8 mouse cellular contexts compared by ENCODE assay signal in the genomic region with DNA sequence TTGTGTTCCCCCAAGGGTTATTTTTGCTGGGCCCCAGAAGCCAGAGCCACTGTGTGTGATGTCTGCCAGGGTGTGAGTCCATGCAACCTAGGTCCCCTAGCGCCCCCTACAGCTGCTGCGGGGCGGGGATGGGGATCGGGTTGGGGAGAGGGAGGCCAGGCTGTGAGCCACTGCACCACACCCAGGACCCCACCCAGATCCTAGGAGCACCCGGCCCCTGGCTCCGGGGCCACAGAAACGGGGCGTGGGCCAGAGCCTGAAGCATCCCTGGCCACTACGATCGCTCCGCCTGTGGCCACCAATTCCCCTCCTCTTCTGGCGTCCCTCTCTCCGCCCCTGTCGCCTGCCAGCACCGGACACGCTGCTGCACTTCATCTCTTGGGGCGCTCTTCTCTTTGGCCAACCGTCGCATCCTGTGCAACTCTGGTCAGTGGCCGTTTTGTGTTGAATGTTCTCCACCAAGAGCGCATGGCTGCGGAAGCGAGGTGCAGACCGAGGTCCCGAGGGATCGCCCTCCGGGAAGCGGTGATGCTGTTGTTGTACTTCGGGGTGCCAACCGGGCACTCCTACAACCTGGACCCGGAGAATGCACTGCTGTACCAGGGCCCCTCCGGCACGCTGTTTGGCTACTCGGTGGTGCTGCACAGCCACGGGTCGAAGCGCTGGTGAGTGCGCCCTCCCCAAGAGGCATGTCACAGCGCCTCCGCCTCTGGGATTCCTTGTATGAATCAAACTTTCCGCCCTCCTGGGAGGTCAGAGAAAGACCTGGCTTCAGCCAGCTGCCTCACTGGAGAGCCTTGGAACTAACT. TPM values are rescaled to one million over a fixed set of nuclear protein-coding genes. Genes with fewer than 3 reads are reported as not detected.
DNase-seq lines count a peak whose midpoint lies in the region; ATAC-seq and TF ChIP-seq lines count a peak whose summit lies in the region.

A gene (plus strand): TSS at position 235 of the 809 bp plus-strand sequence.

- TF ChIP-seq RAD21 in CH12.LX (IDR thresholded peaks at IDR 0.05; ENCODE audit: low read depth, low read length): peak; percentile 86

- TF ChIP-seq CTCF in CH12.LX (conservative IDR thresholded peaks at IDR 0.05 in 1 of 2, IDR thresholded peaks at IDR 0.05 in 1 of 2; ENCODE audit: low read depth in 2 of 2, low read length in 2 of 2): peak; percentile 12 to 73; a peak in 2 of 4 replicates
- peak; percentile 37 for TF ChIP-seq CTCF in heart, postnatal 0 days (IDR thresholded peaks at IDR 0.05; ENCODE audit: low read depth)

- peak; percentile 48; the same call in 1 of the 2 replicates for TF ChIP-seq EP300 in CH12.LX (IDR thresholded peaks at IDR 0.05; ENCODE audit: low read length)
- no peak for TF ChIP-seq EP300 in heart, postnatal 0 days (IDR thresholded peaks at IDR 0.05; ENCODE audit: low read depth)

- in situ Hi-C loops in CH12.LX (cut with MboI; ENCODE audit: low pct_ligation_motif_present, low pct_unique_long_range_greater_than_20kb, low sequenced_read_pairs): loop anchor here (5.0 kb wide), 3 partner anchors 118 to 293 kb away; no protein-coding TSS in a partner anchor

- peak; percentile 89 for ATAC-seq in cerebellum, adult (ENCODE audit: insufficient number of reproducible peaks, low FRiP score, low TSS enrichment)
- ATAC-seq in forebrain, embryonic 13.5 days: peak; percentile 87
- ATAC-seq in heart, postnatal 0 days (ENCODE audit: insufficient read depth, low read depth): peak; percentile 76
- peak; percentile 84 for ATAC-seq in liver, embryonic 15.5 days (ENCODE audit: insufficient read depth)
- ATAC-seq in stomach, embryonic 15.5 days (ENCODE audit: insufficient read depth, low FRiP score, low read depth): peak; percentile 88

- peak within 1 kb of the TSS; percentile 92 for H3K4me2 ChIP-seq in CH12.LX (ENCODE audit: insufficient read depth, low read depth, poor library complexity, severe bottlenecking)
- H3K4me2 ChIP-seq in forebrain, embryonic 13.5 days: peak within 1 kb of the TSS; percentile 90
- H3K4me2 ChIP-seq in heart, postnatal 0 days (ENCODE audit: low read depth, low read length): peak within 1 kb of the TSS; percentile 81
- peak within 1 kb of the TSS; percentile 68 for H3K4me2 ChIP-seq in liver, embryonic 15.5 days
- peak within 1 kb of the TSS; percentile 86 for H3K4me2 ChIP-seq in stomach, embryonic 15.5 days

- TF ChIP-seq POLR2A in CH12.LX (IDR thresholded peaks at IDR 0.05; ENCODE audit: low read depth, low read length): peak; percentile 54; the same call in 1 of the 2 replicates

- H3K27ac ChIP-seq in CH12.LX (ENCODE audit: insufficient read depth, low read depth): peak within 1 kb of the TSS; percentile 97
- no peak within 1 kb of the TSS for H3K27ac ChIP-seq in forebrain, embryonic 13.5 days
- H3K27ac ChIP-seq in heart, postnatal 0 days (ENCODE audit: low read depth): peak within 1 kb of the TSS; percentile 19; the same call in 1 of the 2 replicates
- peak within 1 kb of the TSS; percentile 97 for H3K27ac ChIP-seq in liver, embryonic 15.5 days (replicated peaks)
- H3K27ac ChIP-seq in stomach, embryonic 15.5 days: peak within 1 kb of the TSS; percentile 46

- H3K36me3 ChIP-seq in CH12.LX (replicated peaks in 1 of 2; ENCODE audit: control insufficient read depth in 1 of 2, insufficient read depth in 1 of 2, low read length in 1 of 2): no peaks in the 10 kb centered on the region
- no peaks in the 10 kb centered on the region for H3K36me3 ChIP-seq in forebrain, embryonic 13.5 days (ENCODE audit: poor library complexity, severe bottlenecking)
- H3K36me3 ChIP-seq in heart, postnatal 0 days (replicated peaks; ENCODE audit: control insufficient read depth, insufficient read depth, low read length): no peaks in the 10 kb centered on the region
- H3K36me3 ChIP-seq in liver, embryonic 15.5 days (replicated peaks): no peaks in the 10 kb centered on the region; the same call in 1 of the 2 replicates
- H3K36me3 ChIP-seq in stomach, embryonic 15.5 days: no peaks in the 10 kb centered on the region

- no peaks in the 10 kb centered on the region for H3K9me3 ChIP-seq in CH12.LX (replicated peaks; ENCODE audit: low read length)
- H3K9me3 ChIP-seq in forebrain, embryonic 13.5 days (replicated peaks): no peaks in the 10 kb centered on the region
- H3K9me3 ChIP-seq in heart, postnatal 0 days (replicated peaks; ENCODE audit: control insufficient read depth, low read length): no peaks in the 10 kb centered on the region
- H3K9me3 ChIP-seq in liver, embryonic 15.5 days (replicated peaks): no peaks in the 10 kb centered on the region
- H3K9me3 ChIP-seq in stomach, embryonic 15.5 days: no peaks in the 10 kb centered on the region

- peak within 1 kb of the TSS; percentile 93 for H3K9ac ChIP-seq in CH12.LX (ENCODE audit: insufficient read depth, low read depth)
- peak within 1 kb of the TSS; percentile 68 for H3K9ac ChIP-seq in forebrain, embryonic 13.5 days
- peak within 1 kb of the TSS; percentile 47; the same call in 1 of the 2 replicates for H3K9ac ChIP-seq in heart, postnatal 0 days (replicated peaks; ENCODE audit: low read depth, low read length)
- H3K9ac ChIP-seq in liver, embryonic 15.5 days: peak within 1 kb of the TSS; percentile 92
- peak within 1 kb of the TSS; percentile 25 for H3K9ac ChIP-seq in stomach, embryonic 15.5 days

- H3K27me3 ChIP-seq in CH12.LX (replicated peaks): no peaks in the 10 kb centered on the region
- peaks cover 11% of the 10 kb centered on the region; the same call in 1 of the 2 replicates for H3K27me3 ChIP-seq in forebrain, embryonic 13.5 days
- H3K27me3 ChIP-seq in heart, postnatal 0 days (ENCODE audit: control insufficient read depth, insufficient read depth, low read length): peaks cover 7% of the 10 kb centered on the region; the same call in 1 of the 2 replicates
- no peaks in the 10 kb centered on the region for H3K27me3 ChIP-seq in liver, embryonic 15.5 days
- peaks cover 6% of the 10 kb centered on the region; the same call in 1 of the 2 replicates for H3K27me3 ChIP-seq in stomach, embryonic 15.5 days (replicated peaks)

- H3K79me2 ChIP-seq in CH12.LX (replicated peaks; ENCODE audit: control insufficient read depth, extremely low read depth, insufficient read depth, poor library complexity, severe bottlenecking): peaks cover 42% of the 10 kb centered on the region

- peak; percentile 97 for DNase-seq in CH12.LX (ENCODE audit: extremely low read depth)
- DNase-seq in heart, postnatal 0 days (ENCODE audit: low spot score): peak; percentile 26
- peak; percentile 7 to 49 for DNase-seq in kidney, postnatal 36 days
- DNase-seq in neural tube, embryonic 10.5 days (ENCODE audit: extremely low spot score, low spot score): peak; percentile 82

- WGBS in forebrain, embryonic 13.5 days: under 1% methylated on average over 37 of the region's 41 CpGs
- whole genome bisulfite sequencing in heart, postnatal 0 days: under 1% methylated on average over 38 of the region's 41 CpGs
- WGBS in liver, embryonic 15.5 days (ENCODE audit: insufficient replicate concordance): under 1% methylated on average over 41 of the region's 41 CpGs
- WGBS in stomach, embryonic 15.5 days: 1% methylated on average over 41 of the region's 41 CpGs

- H3K4me3 ChIP-seq in CH12.LX (replicated peaks in 1 of 3; ENCODE audit: low read depth in 2 of 3, low read length in 2 of 3, poor library complexity in 1 of 3): peak within 1 kb of the TSS; percentile 73 to 98 (median 88)
- peak within 1 kb of the TSS; percentile 52 for H3K4me3 ChIP-seq in forebrain, embryonic 13.5 days
- peak within 1 kb of the TSS; percentile 52 for H3K4me3 ChIP-seq in heart, postnatal 0 days (ENCODE audit: low read depth, low read length)
- peak within 1 kb of the TSS; percentile 78 for H3K4me3 ChIP-seq in liver, embryonic 15.5 days (replicated peaks)
- H3K4me3 ChIP-seq in stomach, embryonic 15.5 days (replicated peaks): peak within 1 kb of the TSS; percentile 47

- H3K4me1 ChIP-seq in CH12.LX (ENCODE audit: control insufficient read depth in 1 of 2, insufficient read depth in 2 of 2): peaks cover 6 to 43% of the 10 kb centered on the region in 2 experiments
- H3K4me1 ChIP-seq in forebrain, embryonic 13.5 days: peaks cover 15% of the 10 kb centered on the region
- peaks cover 4% of the 10 kb centered on the region; the same call in 1 of the 2 replicates for H3K4me1 ChIP-seq in heart, postnatal 0 days (ENCODE audit: control insufficient read depth, insufficient read depth)
- H3K4me1 ChIP-seq in liver, embryonic 15.5 days (replicated peaks): peaks cover 55% of the 10 kb centered on the region
- H3K4me1 ChIP-seq in stomach, embryonic 15.5 days: 0 out of 2 replicates have a peak, but pooled peaks cover 3% of the 10 kb centered on the region

- dilution Hi-C loops in CH12.LX (cut with MboI; ENCODE audit: extremely low pct_ligation_motif_present, extremely low pct_unique_long_range_greater_than_20kb, low sequenced_read_pairs): no loop called here

TF ChIP-seq in CH12.LX, 34 proteins besides CTCF, POLR2A, EP300 and RAD21 (continues in another document):
- TF ChIP-seq USF2 (conservative IDR thresholded peaks at IDR 0.05; ENCODE audit: low read depth, low read length): no peak
- no peak; the same call in 1 of the 2 replicates for TF ChIP-seq NELFE (IDR thresholded peaks at IDR 0.05; ENCODE audit: low read depth, low read length)
- peak; percentile 42 for TF ChIP-seq SIN3A (IDR thresholded peaks at IDR 0.05; ENCODE audit: low read length)
- peak; percentile 7; the same call in 1 of the 2 replicates for TF ChIP-seq ZNF384 (IDR thresholded peaks at IDR 0.05; ENCODE audit: low read depth, low read length)
- TF ChIP-seq MAX (IDR thresholded peaks at IDR 0.05; ENCODE audit: low read length): peak; percentile 73
- peak; percentile 34; the same call in 1 of the 2 replicates for TF ChIP-seq CHD2 (IDR thresholded peaks at IDR 0.05; ENCODE audit: low read length)
- peak; percentile 56 for TF ChIP-seq CHD1 (IDR thresholded peaks at IDR 0.05; ENCODE audit: low read depth, low read length)
- TF ChIP-seq ZMIZ1 (IDR thresholded peaks at IDR 0.05; ENCODE audit: low read depth, low read length): peak; percentile 83
- peak; percentile 51; the same call in 1 of the 2 replicates for TF ChIP-seq JUN (IDR thresholded peaks at IDR 0.05; ENCODE audit: insufficient read depth, low read depth, low read length)
- peak; percentile 95; the same call in 1 of the 2 replicates for TF ChIP-seq MEF2A (IDR thresholded peaks at IDR 0.05; ENCODE audit: borderline replicate concordance, low read depth, low read length)
- peak; percentile 41; the same call in 1 of the 2 replicates for TF ChIP-seq ZC3H11A (IDR thresholded peaks at IDR 0.05; ENCODE audit: low read depth, low read length)

RNA-seq across cellular contexts. Expression of the gene that starts here (rescaled TPM):
- total RNA-seq in CH12.LX (2012; rRNA removed): 79.3 and 80.0 TPM in 2 replicates
- 54.3 and 55.7 TPM in 2 replicates for total RNA-seq in CH12.LX (2014; rRNA removed)
- 44.7 and 51.2 TPM in 2 replicates for polyA plus RNA-seq in CH12.LX (2012; ENCODE audit: insufficient read length, low read depth)
- polyA plus RNA-seq in forebrain, embryonic 13.5 days (2015; fragmentation: Nextera tagmentation; extraction: Ambion mirVana): 2.6 and 3.1 TPM in 2 replicates
- 1.1 and 2.1 TPM in 2 replicates for total RNA-seq in heart, postnatal 0 days (2014; rRNA removed; ENCODE audit: low replicate concordance)
- polyA plus RNA-seq in heart, postnatal 0 days (2015; fragmentation: Nextera tagmentation; extraction: Ambion mirVana): 0.70 and 0.71 TPM in 2 replicates
- 27.7 and 30.8 TPM in 2 replicates for polyA plus RNA-seq in liver, embryonic 15.5 days (2015; fragmentation: Nextera tagmentation; extraction: Ambion mirVana)
- polyA plus RNA-seq in stomach, embryonic 15.5 days (2015; fragmentation: Nextera tagmentation; extraction: Ambion mirVana): 4.9 and 6.5 TPM in 2 replicates

Comparison
In these comparisons a context has a peak if more than half of its experiments do, and no peak if none do; other contexts are left out.
1. RNA of the gene that starts here (total RNA-seq): 54.3 to 80.0 TPM in CH12.LX; 1.1 to 2.1 TPM in heart, postnatal 0 days; every median in the first group is over 10 times any median in the second.
2. DNase-seq: peak in every context shown above with its lines; median percentile 97 in CH12.LX; 82 in neural tube, embryonic 10.5 days; 28 in kidney, postnatal 36 days; 26 in heart, postnatal 0 days.
3. H3K9ac ChIP-seq: peak in every context shown above with its lines; median percentile 93 in CH12.LX; 92 in liver, embryonic 15.5 days; 68 in forebrain, embryonic 13.5 days; 47 in heart, postnatal 0 days; 25 in stomach, embryonic 15.5 days.
4. Peak in every context shown above with its lines, with median percentiles within 50 percentile points of each other: H3K4me2 ChIP-seq, H3K4me3 ChIP-seq and ATAC-seq.